21 mouse cellular contexts compared by ENCODE assay signal in genomic region chr2:131902423-131902822, GRCm38 (mm10). TPM values are rescaled to one million over a fixed set of nuclear protein-coding genes. Genes with fewer than 3 reads are reported as not detected.
A peak's percentile ranks its signal among the peaks of the same experiment; 100 is the strongest.
DNase-seq lines count a peak whose midpoint lies in the region; ATAC-seq and TF ChIP-seq lines count a peak whose summit lies in the region.
"Had no signal": no experiment of that assay in that cellular context is flagged by ENCODE, and none has a peak within 500 bp of the region (broad histone marks: within the 10 kb centered on the region; RNA-seq: fewer than 3 reads in every experiment).

No protein-coding gene starts in this region.

- no peaks in the 10 kb centered on the region for H3K27me3 ChIP-seq in heart, embryonic 14.5 days (ENCODE audit: control insufficient read depth, insufficient read depth, low read length)
- no peaks in the 10 kb centered on the region for H3K27me3 ChIP-seq in midbrain, embryonic 11.5 days (ENCODE audit: control insufficient read depth, insufficient read depth, low read length)
- no peaks in the 10 kb centered on the region for H3K27me3 ChIP-seq in midbrain, postnatal 0 days (ENCODE audit: insufficient read depth, low read length)
- H3K27me3 ChIP-seq in intestine, embryonic 16.5 days (replicated peaks; ENCODE audit: control insufficient read depth, insufficient read depth, low read length) = no peaks in the 10 kb centered on the region
- no peaks in the 10 kb centered on the region for H3K27me3 ChIP-seq in kidney, embryonic 14.5 days (ENCODE audit: control insufficient read depth, insufficient read depth, low read length)
- H3K27me3 ChIP-seq: forebrain, embryonic 13.5 days; neural tube, embryonic 13.5 days had no signal

- H3K4me3 ChIP-seq in heart, embryonic 14.5 days (ENCODE audit: control insufficient read depth in 1 of 2, insufficient read depth in 1 of 2, low read depth in 1 of 2, low read length in 2 of 2) = no peak overlapping the region
- no peak overlapping the region for H3K4me3 ChIP-seq in midbrain, embryonic 11.5 days (ENCODE audit: low read depth, low read length)
- H3K4me3 ChIP-seq in midbrain, postnatal 0 days (ENCODE audit: low read depth, low read length) = no peak overlapping the region
- no peak overlapping the region for H3K4me3 ChIP-seq in intestine, embryonic 16.5 days (ENCODE audit: low read length)
- H3K4me3 ChIP-seq in kidney, embryonic 14.5 days (ENCODE audit: low read length) = no peak overlapping the region
- H3K4me3 ChIP-seq: forebrain, embryonic 13.5 days; liver, embryonic 15.5 days; neural tube, embryonic 13.5 days had no signal

- no peak for TF ChIP-seq CTCF in midbrain, postnatal 0 days (IDR thresholded peaks at IDR 0.05)

- WGBS in heart, embryonic 14.5 days = 23% methylated on average over 3 of the region's 3 CpGs
- WGBS in midbrain, embryonic 11.5 days = 38% methylated on average over 1 of the region's 3 CpGs
- 34% methylated on average over 1 of the region's 3 CpGs for WGBS in midbrain, postnatal 0 days
- WGBS in intestine, embryonic 16.5 days = 36% methylated on average over 2 of the region's 3 CpGs
- 40% methylated on average over 2 of the region's 3 CpGs for whole genome bisulfite sequencing in kidney, embryonic 14.5 days

- intact Hi-C loops in heart, postnatal 25 days (cut with DNase I) = loop anchor here (5.0 kb wide), 1 partner anchor 45 kb away; no protein-coding TSS in a partner anchor

- no peak for ATAC-seq in heart, embryonic 14.5 days (ENCODE audit: insufficient number of reproducible peaks, insufficient read depth, low FRiP score, low read depth)
- ATAC-seq in midbrain, embryonic 11.5 days (ENCODE audit: low FRiP score) = no peak
- ATAC-seq in midbrain, postnatal 0 days (ENCODE audit: low FRiP score) = no peak
- peak; percentile 78 for ATAC-seq in intestine, embryonic 16.5 days
- ATAC-seq in kidney, embryonic 14.5 days (ENCODE audit: low FRiP score, low TSS enrichment) = no peak
- ATAC-seq: forebrain, embryonic 13.5 days had no signal

- no peak overlapping the region for H3K4me2 ChIP-seq in heart, embryonic 14.5 days (ENCODE audit: low read length)
- no peak overlapping the region for H3K4me2 ChIP-seq in midbrain, embryonic 11.5 days
- no peak overlapping the region for H3K4me2 ChIP-seq in midbrain, postnatal 0 days (ENCODE audit: low read depth, low read length, poor library complexity, severe bottlenecking)
- H3K4me2 ChIP-seq in intestine, embryonic 16.5 days (ENCODE audit: low read depth, low read length) = no peak overlapping the region
- no peak overlapping the region for H3K4me2 ChIP-seq in kidney, embryonic 14.5 days (replicated peaks; ENCODE audit: low read depth, low read length)
- H3K4me2 ChIP-seq: forebrain, embryonic 13.5 days; hindbrain, embryonic 14.5 days; liver, embryonic 15.5 days; neural tube, embryonic 13.5 days had no signal

- H3K9ac ChIP-seq in heart, embryonic 14.5 days (ENCODE audit: low read length) = no peak overlapping the region
- H3K9ac ChIP-seq in midbrain, embryonic 11.5 days (ENCODE audit: low read length) = no peak overlapping the region
- H3K9ac ChIP-seq in midbrain, postnatal 0 days (replicated peaks; ENCODE audit: low read length, poor library complexity, severe bottlenecking) = no peak overlapping the region
- no peak overlapping the region for H3K9ac ChIP-seq in intestine, embryonic 16.5 days (ENCODE audit: low read depth, low read length)
- H3K9ac ChIP-seq in kidney, embryonic 14.5 days (ENCODE audit: low read depth, low read length) = no peak overlapping the region
- H3K9ac ChIP-seq: forebrain, embryonic 13.5 days; hindbrain, embryonic 14.5 days; liver, embryonic 15.5 days; neural tube, embryonic 13.5 days had no signal

- no peaks in the 10 kb centered on the region for H3K9me3 ChIP-seq in heart, embryonic 14.5 days (ENCODE audit: control insufficient read depth, low read length)
- no peaks in the 10 kb centered on the region for H3K9me3 ChIP-seq in midbrain, embryonic 11.5 days (ENCODE audit: control insufficient read depth, low read length)
- no peaks in the 10 kb centered on the region for H3K9me3 ChIP-seq in midbrain, postnatal 0 days (ENCODE audit: low read length)
- H3K9me3 ChIP-seq in intestine, embryonic 16.5 days (ENCODE audit: control insufficient read depth, low read length) = no peaks in the 10 kb centered on the region
- no peaks in the 10 kb centered on the region for H3K9me3 ChIP-seq in kidney, embryonic 14.5 days (ENCODE audit: control insufficient read depth, low read length)
- H3K9me3 ChIP-seq: forebrain, embryonic 13.5 days; G1E; liver, embryonic 15.5 days; neural tube, embryonic 13.5 days had no signal

- H3K36me3 ChIP-seq in heart, embryonic 14.5 days (ENCODE audit: control insufficient read depth, insufficient read depth, low read length) = no peaks in the 10 kb centered on the region
- no peaks in the 10 kb centered on the region for H3K36me3 ChIP-seq in midbrain, embryonic 11.5 days (ENCODE audit: control insufficient read depth, insufficient read depth, low read length)
- no peaks in the 10 kb centered on the region for H3K36me3 ChIP-seq in midbrain, postnatal 0 days (ENCODE audit: insufficient read depth, low read length)
- H3K36me3 ChIP-seq in intestine, embryonic 16.5 days (ENCODE audit: control insufficient read depth, insufficient read depth, low read length) = no peaks in the 10 kb centered on the region
- no peaks in the 10 kb centered on the region for H3K36me3 ChIP-seq in kidney, embryonic 14.5 days (ENCODE audit: control insufficient read depth, insufficient read depth, low read length)
- H3K36me3 ChIP-seq: G1E; liver, embryonic 15.5 days; neural tube, embryonic 13.5 days had no signal

- H3K4me1 ChIP-seq in heart, embryonic 14.5 days (ENCODE audit: control insufficient read depth in 2 of 2, insufficient read depth in 2 of 2, low read length in 2 of 2) = peaks cover 21 to 24% of the 10 kb centered on the region in 2 experiments
- no peaks in the 10 kb centered on the region for H3K4me1 ChIP-seq in midbrain, embryonic 11.5 days (ENCODE audit: control insufficient read depth, insufficient read depth, low read length)
- no peaks in the 10 kb centered on the region for H3K4me1 ChIP-seq in midbrain, postnatal 0 days (ENCODE audit: insufficient read depth, low read length)
- H3K4me1 ChIP-seq in intestine, embryonic 16.5 days (ENCODE audit: control insufficient read depth, insufficient read depth, low read length) = peaks cover 3% of the 10 kb centered on the region; the same call in 1 of the 2 replicates
- no peaks in the 10 kb centered on the region for H3K4me1 ChIP-seq in kidney, embryonic 14.5 days (ENCODE audit: control insufficient read depth, insufficient read depth, low read length)
- H3K4me1 ChIP-seq: neural tube, embryonic 13.5 days had no signal

- no peak for DNase-seq in heart, postnatal 25 days (ENCODE audit: low spot score)
- DNase-seq in midbrain, embryonic 11.5 days (ENCODE audit: low spot score, missing footprints) = peak; percentile 59
- DNase-seq in midbrain, postnatal 0 days (ENCODE audit: low spot score) = no peak
- no peak for DNase-seq in cerebellum, adult 18-20 months
- DNase-seq: cerebellum, adult 11 months; kidney, adult 2 months; kidney, postnatal 36 days; layer of hippocampus, adult 9-11 months; right cerebral cortex, postnatal 14 days; thymus, postnatal 4 days had no signal

- H3K27ac ChIP-seq in heart, embryonic 14.5 days (replicated peaks in 1 of 2; ENCODE audit: control insufficient read depth in 1 of 2, insufficient read depth in 1 of 2, low read depth in 2 of 2, low read length in 2 of 2) = peak overlapping the region; percentile 94 to 96
- H3K27ac ChIP-seq in midbrain, embryonic 11.5 days (ENCODE audit: low read depth, low read length) = no peak overlapping the region
- no peak overlapping the region for H3K27ac ChIP-seq in midbrain, postnatal 0 days (ENCODE audit: low read depth, low read length)
- H3K27ac ChIP-seq in intestine, embryonic 16.5 days (ENCODE audit: low read length) = peak overlapping the region; percentile 15; the same call in 1 of the 2 replicates
- H3K27ac ChIP-seq in kidney, embryonic 14.5 days (ENCODE audit: low read depth, low read length) = no peak overlapping the region
- H3K27ac ChIP-seq: forebrain, embryonic 13.5 days; hindbrain, embryonic 14.5 days; neural tube, embryonic 13.5 days had no signal

RNA-seq across cellular contexts. Expression of gene Prnp, which starts 7.3 kb away (rescaled TPM):
- 69.1 and 75.7 TPM in 2 replicates for polyA plus RNA-seq in heart, embryonic 14.5 days (2014; fragmentation: Nextera tagmentation; extraction: Ambion mirVana)
- 10 to 100 TPM; 89.2 to 90.0 TPM for total RNA-seq in heart, postnatal 25 days (2021)
- polyA plus RNA-seq in midbrain, embryonic 11.5 days (2014; fragmentation: Nextera tagmentation; extraction: Ambion mirVana) = 27.2 and 29.7 TPM in 2 replicates
- total RNA-seq in midbrain, postnatal 0 days (2014; rRNA removed) = 254 and 255 TPM in 2 replicates
- 283 and 306 TPM in 2 replicates for polyA plus RNA-seq in midbrain, postnatal 0 days (2015; fragmentation: Nextera tagmentation; extraction: Ambion mirVana)
- 49.5 and 50.7 TPM in 2 replicates for polyA plus RNA-seq in intestine, embryonic 16.5 days (2015; fragmentation: Nextera tagmentation; extraction: Ambion mirVana)
- polyA plus RNA-seq in kidney, embryonic 14.5 days (2014; fragmentation: Nextera tagmentation; extraction: Ambion mirVana) = 23.1 and 23.9 TPM in 2 replicates

RNA-seq across cellular contexts. Expression of gene Prn, which starts 7.3 kb away (rescaled TPM):
- not detected in 2 replicates for polyA plus RNA-seq in heart, embryonic 14.5 days (2014; fragmentation: Nextera tagmentation; extraction: Ambion mirVana)
- 1 to 10 TPM; 1.9 to 2.5 TPM for total RNA-seq in heart, postnatal 25 days (2021)
- polyA plus RNA-seq in midbrain, embryonic 11.5 days (2014; fragmentation: Nextera tagmentation; extraction: Ambion mirVana) = not detected in 2 replicates
- total RNA-seq in midbrain, postnatal 0 days (2014; rRNA removed) = not detected in 2 replicates
- 0.22 TPM in 1 of 2 replicates, not detected in the other for polyA plus RNA-seq in midbrain, postnatal 0 days (2015; fragmentation: Nextera tagmentation; extraction: Ambion mirVana)
- not detected in 2 replicates for polyA plus RNA-seq in intestine, embryonic 16.5 days (2015; fragmentation: Nextera tagmentation; extraction: Ambion mirVana)
- not detected in 2 replicates for polyA plus RNA-seq in kidney, embryonic 14.5 days (2014; fragmentation: Nextera tagmentation; extraction: Ambion mirVana)
- total RNA-seq: G1E; monocyte, adult 5-6 weeks had no signal
- polyA plus RNA-seq: forebrain, embryonic 13.5 days; G1E; hindbrain, embryonic 14.5 days; kidney, adult 2 months; limb, embryonic 14.5 days; liver, embryonic 15.5 days; neural tube, embryonic 13.5 days had no signal

RNA-seq across cellular contexts. Expression of gene Erv3, which starts 42.9 kb away (rescaled TPM):
- polyA plus RNA-seq in heart, embryonic 14.5 days (2014; fragmentation: Nextera tagmentation; extraction: Ambion mirVana) = not detected in 2 replicates
- not detected for total RNA-seq in heart, postnatal 25 days (2021)
- polyA plus RNA-seq in midbrain, embryonic 11.5 days (2014; fragmentation: Nextera tagmentation; extraction: Ambion mirVana) = not detected in 2 replicates
- not detected in 2 replicates for total RNA-seq in midbrain, postnatal 0 days (2014; rRNA removed)
- polyA plus RNA-seq in midbrain, postnatal 0 days (2015; fragmentation: Nextera tagmentation; extraction: Ambion mirVana) = not detected in 2 replicates
- not detected in 2 replicates for polyA plus RNA-seq in intestine, embryonic 16.5 days (2015; fragmentation: Nextera tagmentation; extraction: Ambion mirVana)
- polyA plus RNA-seq in kidney, embryonic 14.5 days (2014; fragmentation: Nextera tagmentation; extraction: Ambion mirVana) = not detected in 2 replicates
- total RNA-seq: gastrocnemius, postnatal 36 days; monocyte, adult 5-6 weeks had no signal
- polyA plus RNA-seq: forebrain, embryonic 13.5 days; kidney, adult 2 months; liver, embryonic 15.5 days had no signal

RNA-seq across cellular contexts. Expression of gene Prnd, which starts 48.2 kb away (rescaled TPM):
- 29.7 and 37.8 TPM in 2 replicates for polyA plus RNA-seq in heart, embryonic 14.5 days (2014; fragmentation: Nextera tagmentation; extraction: Ambion mirVana)
- total RNA-seq in heart, postnatal 25 days (2021) = 1 to 10 TPM; 1.4 to 2.0 TPM
- polyA plus RNA-seq in midbrain, embryonic 11.5 days (2014; fragmentation: Nextera tagmentation; extraction: Ambion mirVana) = 5.3 and 6.9 TPM in 2 replicates
- 2.5 and 3.9 TPM in 2 replicates for total RNA-seq in midbrain, postnatal 0 days (2014; rRNA removed)
- polyA plus RNA-seq in midbrain, postnatal 0 days (2015; fragmentation: Nextera tagmentation; extraction: Ambion mirVana) = 4.0 and 4.8 TPM in 2 replicates
- polyA plus RNA-seq in intestine, embryonic 16.5 days (2015; fragmentation: Nextera tagmentation; extraction: Ambion mirVana) = 27.1 and 28.8 TPM in 2 replicates
- polyA plus RNA-seq in kidney, embryonic 14.5 days (2014; fragmentation: Nextera tagmentation; extraction: Ambion mirVana) = 17.6 and 17.9 TPM in 2 replicates
- total RNA-seq: monocyte, adult 5-6 weeks had no signal
- polyA plus RNA-seq: G1E had no signal

Comparison
In these comparisons a context has a peak if more than half of its experiments do, and no peak if none do; other contexts are left out.
1. H3K27ac ChIP-seq: peak in heart, embryonic 14.5 days (2 of 2) and intestine, embryonic 16.5 days (single experiment); none in midbrain, embryonic 11.5 days (single experiment), midbrain, postnatal 0 days (single experiment) and kidney, embryonic 14.5 days (single experiment).